Mouse (Mus musculus) embryonic facial prominence, embryonic 12.5 days (tissue): ENCODE data around the gene Ccdc184. TPM values are rescaled to one million over a fixed set of nuclear protein-coding genes. Genes with fewer than 3 reads are reported as not detected.

Experiments
- ATAC-seq: fragments of 200-750 bp; cut with Nextera tagmentation; 2 replicates; pipeline ENCODE4 v1.8.0; 2017; ENCODE audit not compliant: insufficient number of reproducible peaks, insufficient read depth, low FRiP score, low TSS enrichment
- H3K27ac ChIP-seq: fragments of 300-500 bp; sonication (generic); 2 replicates; pipeline ENCODE4 v1.5.1; 2016; ENCODE audit warnings: mild to moderate bottlenecking
- H3K27me3 ChIP-seq: fragments of 300-500 bp; sonication (generic); 2 replicates; pipeline ENCODE4 v1.6.1; 2016; ENCODE audit warnings: mild to moderate bottlenecking, moderate library complexity
- H3K36me3 ChIP-seq: fragments of 300-500 bp; sonication (generic); 2 replicates; pipeline ENCODE4 v1.6.1; 2016; ENCODE audit warnings: mild to moderate bottlenecking
- H3K4me1 ChIP-seq: fragments of 300-500 bp; sonication (generic); 2 replicates; pipeline ENCODE4 v1.6.1; 2016
- H3K4me2 ChIP-seq: fragments of 300-500 bp; sonication (generic); replicated peaks from 2 replicates; pipeline ENCODE4 v1.6.1; 2016; ENCODE audit warnings: mild to moderate bottlenecking, moderate library complexity
- H3K4me3 ChIP-seq: fragments of 300-500 bp; sonication (generic); 2 replicates; pipeline ENCODE4 v1.5.1; 2016; ENCODE audit warnings: mild to moderate bottlenecking
- H3K9ac ChIP-seq: fragments of 300-500 bp; sonication (generic); 2 replicates; pipeline ENCODE4 v1.6.1; 2016; ENCODE audit warnings: mild to moderate bottlenecking, moderate library complexity
- H3K9me3 ChIP-seq: fragments of 300-500 bp; sonication (generic); 2 replicates; pipeline ENCODE4 v1.6.1; 2016; ENCODE audit warnings: mild to moderate bottlenecking, moderate library complexity
- WGBS: fragments of 180-500 bp; shearing (Covaris S2); methylation state at CpG from one replicate; pipeline ENCODE4 v1.1.7; 2016; 5-methylcytosine and 5-hydroxymethylcytosine counted together
- polyA plus RNA-seq: library from polyadenylated mRNA; unstranded; fragments of >200 nt; fragmentation: Nextera tagmentation; extraction: Ambion mirVana; gene quantifications from 2 replicates; pipeline ENCODE4 v1.2.1, GENCODE M21; 2016

Gene Ccdc184
- polyA plus RNA-seq, 1 experiment from 2014 or later, result 2.0 TPM

DNA sequence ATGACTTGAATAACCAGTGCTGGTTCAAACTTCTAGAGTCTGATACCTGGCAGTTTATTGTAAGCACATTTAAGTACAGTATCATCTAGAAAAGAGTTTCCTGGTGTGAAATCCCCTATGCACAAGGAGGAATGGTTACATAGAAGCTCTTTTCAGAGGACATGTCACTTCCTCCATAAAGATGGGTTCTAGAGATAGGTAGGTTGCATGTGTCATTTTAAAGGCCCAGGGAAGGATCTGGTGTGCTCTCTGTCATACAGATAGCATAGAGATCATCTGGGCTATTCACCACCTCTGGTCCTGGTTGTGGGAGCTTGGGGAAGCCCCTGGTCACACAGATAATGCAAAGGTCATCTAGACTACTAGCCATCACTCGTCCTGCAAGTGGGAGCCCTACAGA, 9.7 kb upstream of the Ccdc184 start:
- H3K4me2 ChIP-seq, result no peak overlapping the region
- H3K27me3 ChIP-seq, result no peaks in the 10 kb centered on the region
- no peak for ATAC-seq
- no peaks in the 10 kb centered on the region for H3K4me1 ChIP-seq
- H3K9me3 ChIP-seq, result no peaks in the 10 kb centered on the region
- 69% methylated on average over 1 of the region's 1 CpGs for WGBS
- no peak overlapping the region for H3K27ac ChIP-seq
- no peaks in the 10 kb centered on the region for H3K36me3 ChIP-seq
- no peak overlapping the region for H3K9ac ChIP-seq
- no peak overlapping the region for H3K4me3 ChIP-seq

DNA sequence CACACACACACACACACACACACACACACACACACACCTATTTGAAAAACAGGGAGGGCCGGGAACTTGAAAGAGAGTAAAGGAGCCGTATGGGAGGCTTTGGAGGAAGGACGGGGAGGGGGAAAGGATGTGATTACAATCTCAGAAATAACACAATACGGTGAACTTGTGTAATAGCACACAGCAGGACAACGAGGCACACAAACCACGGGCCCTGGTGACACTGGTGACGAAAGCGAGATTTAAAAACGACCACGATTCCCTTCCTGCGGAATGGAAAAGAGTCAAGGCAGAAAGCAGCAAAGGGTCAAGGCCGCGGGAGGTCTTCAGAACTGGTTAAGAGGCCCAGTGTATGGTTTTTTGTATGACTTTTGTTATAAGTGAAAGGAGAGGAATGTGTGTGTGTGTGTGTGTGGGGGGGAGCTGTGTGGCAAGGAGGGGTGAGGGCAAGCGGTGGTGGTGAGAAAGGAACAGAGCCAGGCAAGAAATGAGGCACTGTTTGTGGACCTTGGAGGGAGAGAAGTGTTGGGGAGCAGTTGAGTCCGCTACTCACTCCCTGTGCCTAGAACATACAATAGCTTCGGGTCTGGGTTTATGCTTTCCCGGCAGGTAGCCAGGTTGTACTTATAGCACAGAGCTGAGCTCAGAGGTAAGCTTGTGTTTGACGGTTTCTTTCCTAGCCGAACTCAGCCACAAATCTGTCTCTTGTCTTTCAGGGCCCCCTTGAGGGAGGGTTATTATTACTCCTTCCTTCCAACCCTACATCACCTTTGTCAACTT, 5.7 kb upstream of the Ccdc184 start:
- no peak for ATAC-seq
- no peak overlapping the region for H3K9ac ChIP-seq
- 63% methylated on average over 19 of the region's 19 CpGs for WGBS
- no peak overlapping the region for H3K4me3 ChIP-seq
- H3K27me3 ChIP-seq, result peaks cover 9% of the 10 kb centered on the region
- no peak overlapping the region for H3K4me2 ChIP-seq
- no peaks in the 10 kb centered on the region for H3K9me3 ChIP-seq
- no peak overlapping the region for H3K27ac ChIP-seq
- H3K36me3 ChIP-seq, result no peaks in the 10 kb centered on the region
- H3K4me1 ChIP-seq, result no peaks in the 10 kb centered on the region

DNA sequence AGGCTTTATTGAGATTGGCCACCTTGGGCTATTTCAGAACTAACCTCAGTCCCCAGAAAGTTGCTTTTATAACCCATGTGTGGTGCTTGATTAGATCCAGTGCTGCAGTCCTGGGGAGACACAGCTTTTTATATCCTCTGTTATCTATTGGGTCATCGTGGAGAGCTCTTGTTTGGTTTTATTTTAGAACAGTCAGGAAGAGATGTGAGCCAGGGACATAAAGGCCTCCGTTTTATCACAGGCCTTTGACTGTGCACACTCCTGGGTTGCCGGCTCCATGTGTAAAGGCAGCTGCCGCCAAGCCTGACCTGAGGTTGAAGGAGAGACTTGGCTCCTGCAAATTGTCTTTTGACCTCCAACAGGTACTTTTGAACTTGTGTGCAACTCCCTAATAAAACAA, 4.4 kb upstream of the Ccdc184 start:
- 79% methylated on average over 4 of the region's 4 CpGs for WGBS
- Histone ChIP-seq H3K4me3 (no peak overlapping the region), H3K9me3 (no peaks in the 10 kb centered on the region), H3K27me3 (peaks cover 19% of the 10 kb centered on the region), H3K4me1 (peaks cover 5% of the 10 kb centered on the region; the same call in 1 of the 2 replicates), H3K36me3 (no peaks in the 10 kb centered on the region), H3K9ac (no peak overlapping the region), H3K4me2 (no peak overlapping the region), H3K27ac (no peak overlapping the region)
- no peak for ATAC-seq

DNA sequence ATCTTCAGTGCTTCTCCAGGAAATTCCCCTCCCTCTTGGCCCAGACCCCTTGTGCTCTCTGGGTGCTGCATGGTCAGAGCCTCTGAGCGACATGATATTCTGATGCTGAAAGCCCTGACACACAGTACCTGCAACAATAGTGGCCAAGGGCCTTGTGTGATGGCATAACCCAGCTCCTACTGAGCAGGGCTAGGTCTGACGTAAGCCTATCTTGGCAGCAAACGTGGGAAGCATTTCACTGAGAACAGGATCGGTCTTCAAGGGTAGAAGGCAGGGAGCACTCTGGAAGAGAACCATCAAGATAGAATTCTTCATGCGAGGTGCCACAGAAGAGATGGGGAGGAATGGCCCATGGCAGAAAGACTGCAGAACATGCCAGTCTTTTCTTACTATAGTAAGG, 1.4 kb upstream of the Ccdc184 start, which contains the start of gene Asb8:
Gene Asb8 (minus strand): TSS at position 101 of the 400 bp plus-strand sequence.
- Histone ChIP-seq H3K27ac (no peak within 1 kb of the TSS), H3K4me3 (no peak within 1 kb of the TSS), H3K9ac (no peak within 1 kb of the TSS), H3K27me3 (peaks cover 48% of the 10 kb centered on the region), H3K9me3 (no peaks in the 10 kb centered on the region), H3K36me3 (no peaks in the 10 kb centered on the region), H3K4me2 (no peak within 1 kb of the TSS), H3K4me1 (peaks cover 12% of the 10 kb centered on the region; the same call in 1 of the 2 replicates)
- 76% methylated on average over 5 of the region's 5 CpGs for WGBS
- ATAC-seq, result no peak

DNA sequence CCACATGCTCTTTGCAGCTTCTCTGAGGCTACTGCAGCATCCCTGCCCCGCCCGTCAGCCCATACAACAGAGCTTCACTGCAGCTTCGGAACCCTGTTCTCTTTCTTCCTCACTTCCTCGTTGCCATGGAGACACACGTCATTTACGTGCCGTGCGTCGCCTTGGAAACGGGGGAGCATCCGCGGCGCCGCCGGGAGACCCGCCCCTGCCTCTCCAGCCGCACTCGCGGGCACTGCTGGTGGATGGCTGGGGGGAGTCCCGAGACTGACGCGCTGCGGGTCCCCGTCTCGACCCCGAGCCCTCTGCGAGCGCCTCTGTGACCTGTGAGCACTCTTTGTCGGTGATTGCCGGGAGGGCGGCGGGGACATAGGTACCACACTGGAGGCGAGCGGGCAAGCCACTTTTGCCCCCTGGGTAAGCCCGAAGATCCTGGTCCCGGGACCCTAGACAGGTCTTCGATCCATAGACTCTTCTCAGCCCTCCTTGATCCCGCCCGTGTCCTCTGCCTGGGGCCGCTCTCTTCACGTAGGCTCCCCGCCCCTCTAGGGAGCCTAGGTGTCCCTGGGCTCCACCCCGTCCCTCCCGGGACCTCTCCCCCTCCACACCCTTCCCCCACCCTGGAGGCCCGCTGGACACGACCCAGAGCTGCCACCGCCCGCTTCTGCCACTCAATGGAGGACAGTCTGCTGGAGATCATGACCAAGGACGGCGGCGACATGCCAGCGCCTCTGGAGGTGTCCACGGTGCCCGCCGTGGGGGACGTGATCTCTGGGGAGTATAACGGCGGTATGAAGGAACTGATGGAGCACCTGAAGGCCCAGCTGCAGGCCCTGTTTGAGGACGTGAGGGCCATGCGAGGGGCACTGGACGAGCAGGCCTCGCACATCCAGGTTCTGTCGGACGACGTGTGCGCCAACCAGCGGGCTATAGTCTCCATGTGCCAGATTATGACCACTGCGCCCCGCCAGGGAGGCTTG, 975 bp downstream of the Ccdc184 start:
- Histone ChIP-seq H3K4me2 (peak overlapping the region; percentile 88), H3K9ac (peak overlapping the region; percentile 47), H3K4me1 (peaks cover 12% of the 10 kb centered on the region; the same call in 1 of the 2 replicates), H3K27me3 (peaks cover 70% of the 10 kb centered on the region), H3K27ac (no peak overlapping the region), H3K4me3 (peak overlapping the region; percentile 49), H3K36me3 (no peaks in the 10 kb centered on the region), H3K9me3 (no peaks in the 10 kb centered on the region)
- ATAC-seq, result peak; percentile 73
- 2% methylated on average over 69 of the region's 69 CpGs for WGBS

DNA sequence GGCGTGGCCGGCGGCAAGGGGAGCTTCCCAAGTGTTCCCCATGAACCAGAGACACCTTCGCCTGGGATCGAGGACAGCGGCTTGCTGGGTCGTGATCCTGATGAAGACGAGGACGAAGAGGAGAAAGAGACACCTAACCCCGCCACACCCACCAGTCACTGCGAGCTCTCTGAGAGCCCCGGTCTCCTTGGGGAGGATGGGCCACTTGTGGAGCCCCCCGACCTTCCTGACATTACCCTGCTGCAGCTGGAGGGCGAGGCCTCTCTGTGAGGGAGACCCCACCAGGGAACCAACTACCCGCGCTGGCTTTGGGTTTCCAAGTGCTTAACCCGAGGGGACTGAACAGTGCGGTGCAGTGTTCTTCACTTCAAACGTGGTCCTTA, 1.7 kb downstream of the Ccdc184 start:
- no peak overlapping the region for H3K27ac ChIP-seq
- H3K4me3 ChIP-seq, result peak overlapping the region; percentile 49
- peaks cover 76% of the 10 kb centered on the region for H3K27me3 ChIP-seq
- H3K4me1 ChIP-seq, result peaks cover 12% of the 10 kb centered on the region; the same call in 1 of the 2 replicates
- H3K36me3 ChIP-seq, result no peaks in the 10 kb centered on the region
- ATAC-seq, result no peak
- H3K9ac ChIP-seq, result no peak overlapping the region
- H3K9me3 ChIP-seq, result no peaks in the 10 kb centered on the region
- WGBS, result 2% methylated on average over 19 of the region's 19 CpGs
- peak overlapping the region; percentile 88; the same call in 1 of the 2 replicates for H3K4me2 ChIP-seq

DNA sequence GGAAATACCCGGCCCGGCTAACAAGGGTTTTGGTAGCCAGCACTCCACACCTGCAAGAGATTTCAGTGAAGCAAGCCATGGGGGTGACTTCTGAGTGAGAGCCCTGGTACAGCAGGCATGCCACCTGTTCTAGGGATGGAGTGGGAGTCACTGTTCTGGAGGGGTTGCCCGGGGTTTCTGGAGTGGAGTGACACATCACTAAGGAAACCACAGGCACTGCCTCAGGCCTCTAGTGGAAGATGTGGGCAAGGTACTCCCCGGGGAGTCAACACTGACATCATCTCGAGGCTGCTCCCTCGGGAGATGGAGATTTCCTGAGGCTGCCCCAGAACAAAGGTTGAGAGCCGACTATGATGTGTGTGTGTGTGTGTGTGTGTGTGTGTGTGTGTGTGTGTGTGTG, 3.4 kb downstream of the Ccdc184 start:
- Histone ChIP-seq H3K9ac (no peak overlapping the region), H3K9me3 (no peaks in the 10 kb centered on the region), H3K27ac (no peak overlapping the region), H3K4me2 (no peak overlapping the region), H3K4me3 (no peak overlapping the region), H3K36me3 (no peaks in the 10 kb centered on the region), H3K4me1 (peaks cover 12% of the 10 kb centered on the region; the same call in 1 of the 2 replicates), H3K27me3 (peaks cover 71% of the 10 kb centered on the region)
- ATAC-seq, result no peak
- WGBS, result 42% methylated on average over 7 of the region's 7 CpGs

DNA sequence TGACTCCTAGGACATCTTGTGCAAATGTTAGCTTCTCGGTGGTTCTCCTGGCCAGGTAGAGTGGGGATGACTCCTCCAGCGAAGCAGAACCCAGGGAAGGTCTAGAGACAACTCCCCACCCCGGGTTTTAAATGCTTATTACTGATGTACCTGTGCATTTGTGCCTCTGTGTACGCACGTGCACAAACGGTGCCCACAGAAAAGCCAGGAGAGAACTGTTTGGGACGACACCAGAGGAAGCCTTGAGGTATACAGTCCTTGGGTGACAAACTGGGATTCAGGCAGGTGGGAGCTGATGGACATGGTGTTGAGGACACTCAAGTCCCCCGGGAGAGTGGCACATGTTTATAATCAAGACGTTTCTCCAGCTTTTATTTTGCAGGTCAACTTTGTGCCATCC, 4.0 kb downstream of the Ccdc184 start:
- peaks cover 12% of the 10 kb centered on the region; the same call in 1 of the 2 replicates for H3K4me1 ChIP-seq
- no peaks in the 10 kb centered on the region for H3K9me3 ChIP-seq
- no peaks in the 10 kb centered on the region for H3K36me3 ChIP-seq
- peaks cover 68% of the 10 kb centered on the region for H3K27me3 ChIP-seq
- no peak overlapping the region for H3K27ac ChIP-seq
- no peak overlapping the region for H3K4me3 ChIP-seq
- no peak overlapping the region for H3K9ac ChIP-seq
- WGBS, result 73% methylated on average over 9 of the region's 9 CpGs
- no peak for ATAC-seq
- no peak overlapping the region for H3K4me2 ChIP-seq

DNA sequence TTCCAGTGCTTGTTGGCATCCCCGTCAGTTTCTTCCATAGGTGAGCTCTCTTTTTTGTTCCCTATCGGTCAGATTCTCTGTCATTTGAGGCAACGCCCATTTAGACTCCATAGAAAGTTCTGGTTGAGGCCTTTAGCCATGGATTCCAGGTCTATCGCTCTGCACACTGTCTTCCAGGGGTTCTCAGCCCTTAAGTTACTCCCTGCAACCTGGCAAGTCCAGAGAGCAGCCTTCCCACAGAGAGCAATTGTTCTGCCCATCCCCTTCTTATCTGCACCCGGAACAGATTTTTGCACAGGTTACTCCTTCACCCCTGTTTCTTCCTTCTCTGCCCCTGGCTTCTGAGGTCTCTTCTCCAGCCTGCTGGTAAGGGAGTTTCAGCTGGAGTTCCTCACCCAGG, 5.2 kb downstream of the Ccdc184 start:
- no peak overlapping the region for H3K9ac ChIP-seq
- H3K27me3 ChIP-seq, result peaks cover 63% of the 10 kb centered on the region
- H3K4me1 ChIP-seq, result peaks cover 7% of the 10 kb centered on the region; the same call in 1 of the 2 replicates
- no peak overlapping the region for H3K4me3 ChIP-seq
- no peaks in the 10 kb centered on the region for H3K9me3 ChIP-seq
- H3K36me3 ChIP-seq, result no peaks in the 10 kb centered on the region
- H3K27ac ChIP-seq, result no peak overlapping the region
- 61% methylated on average over 5 of the region's 5 CpGs for WGBS
- no peak for ATAC-seq
- no peak overlapping the region for H3K4me2 ChIP-seq

DNA sequence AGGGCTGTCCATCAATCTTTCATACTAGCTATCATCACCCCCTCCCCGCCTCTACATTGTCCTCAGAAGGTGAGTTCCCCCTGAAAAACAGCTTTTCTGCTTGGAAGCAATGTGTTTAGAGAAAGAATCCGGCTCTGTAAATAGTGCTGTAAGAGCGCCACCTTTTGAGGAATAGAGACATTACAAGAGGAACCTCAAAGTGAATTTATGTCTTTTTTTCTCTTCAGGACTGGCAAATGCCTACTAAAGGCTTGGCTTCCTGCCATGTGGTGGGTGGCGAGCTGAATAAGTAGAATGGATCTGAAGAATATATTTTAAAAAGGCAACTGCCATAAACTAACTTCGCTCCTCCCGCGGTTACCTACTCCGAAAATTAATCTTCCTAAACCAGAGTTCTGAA, 6.9 kb downstream of the Ccdc184 start:
- Histone ChIP-seq H3K4me3 (no peak overlapping the region), H3K4me1 (no peaks in the 10 kb centered on the region), H3K9me3 (no peaks in the 10 kb centered on the region), H3K36me3 (no peaks in the 10 kb centered on the region), H3K27ac (no peak overlapping the region), H3K27me3 (peaks cover 48% of the 10 kb centered on the region), H3K4me2 (no peak overlapping the region), H3K9ac (no peak overlapping the region)
- ATAC-seq, result no peak
- 35% methylated on average over 8 of the region's 8 CpGs for WGBS

DNA sequence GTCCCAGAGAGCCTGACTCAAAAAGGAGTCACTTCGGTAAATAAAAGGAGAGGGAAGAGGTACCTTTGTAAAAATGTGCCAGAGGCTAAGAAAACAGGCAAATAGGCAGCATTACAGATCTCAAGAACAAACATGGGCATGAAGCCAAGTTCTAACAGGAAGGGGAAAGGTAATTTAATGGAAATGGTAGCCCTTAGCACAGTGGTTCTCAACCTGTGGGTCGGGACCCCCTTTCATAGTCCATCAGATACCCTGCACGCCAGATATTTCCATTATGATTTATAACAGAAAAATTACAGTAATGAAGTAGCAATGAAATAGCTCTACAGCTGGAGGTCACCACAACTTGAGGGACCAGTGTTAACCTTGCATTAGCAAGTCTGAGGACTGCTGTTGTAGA, 10.4 kb downstream of the Ccdc184 start:
- 68% methylated on average over 3 of the region's 3 CpGs for WGBS
- Histone ChIP-seq H3K4me3 (no peak overlapping the region), H3K9me3 (no peaks in the 10 kb centered on the region), H3K36me3 (no peaks in the 10 kb centered on the region), H3K4me2 (no peak overlapping the region), H3K27me3 (peaks cover 20% of the 10 kb centered on the region; the same call in 1 of the 2 replicates), H3K9ac (no peak overlapping the region), H3K4me1 (no peaks in the 10 kb centered on the region), H3K27ac (no peak overlapping the region)
- ATAC-seq, result no peak
